Mouse (Mus musculus) adrenal gland, adult 2 months (tissue): ENCODE measurements around the gene Pik3ip1. TPM values are rescaled to one million over a fixed set of nuclear protein-coding genes. Genes with fewer than 3 reads are reported as not detected.
A peak's percentile ranks its signal among the peaks of the same experiment; 100 is the strongest.

Experiments used
- DNase-seq: peaks from one replicate; pipeline ENCODE4 v3.0.0; 2021
- long read RNA-seq: library from polyadenylated mRNA; stranded (forward); transcript quantifications from one replicate; pipeline ENCODE4 v2.0.0, GENCODE M21; 2021
- polyA plus RNA-seq: library from polyadenylated mRNA; depleted of rRNA; stranded (reverse); fragments of >200 nt; gene quantifications from 2 replicates; pipeline ENCODE4 v1.2.3, GENCODE M21; 2012; rRNA removed
- total RNA-seq, 2 experiments: library from RNA; stranded (reverse); gene quantifications; 2 replicates each; pipeline ENCODE4 v1.2.3; 2021

Gene Pik3ip1
- total RNA-seq (10 to 100 TPM in 1 of 2 experiments, 1 to 10 TPM in 1; 8.0 to 14.0 TPM), polyA plus RNA-seq (40.3 and 43.3 TPM in 2 replicates)
- long read RNA-seq, transcript Pik3ip1-201 (6 exons, 2,573 nt) = major isoform, 24 of 28 reads
- long read RNA-seq, partial matches to known transcripts = 1 of 28 reads
- long read RNA-seq, other reads (novel, unspliced or antisense) = 3 of 28 reads

GRCm38 (mm10) chr11:3329891-3330451 is at the start of gene Pik3ip1:
Pik3ip1 (plus strand) TSS chr11:3330401.
- DNase-seq = no peak

GRCm38 (mm10) chr11:3282887-3283286 is 47.3 kb upstream of the Pik3ip1 start:
- DNase-seq = no peak

DNA sequence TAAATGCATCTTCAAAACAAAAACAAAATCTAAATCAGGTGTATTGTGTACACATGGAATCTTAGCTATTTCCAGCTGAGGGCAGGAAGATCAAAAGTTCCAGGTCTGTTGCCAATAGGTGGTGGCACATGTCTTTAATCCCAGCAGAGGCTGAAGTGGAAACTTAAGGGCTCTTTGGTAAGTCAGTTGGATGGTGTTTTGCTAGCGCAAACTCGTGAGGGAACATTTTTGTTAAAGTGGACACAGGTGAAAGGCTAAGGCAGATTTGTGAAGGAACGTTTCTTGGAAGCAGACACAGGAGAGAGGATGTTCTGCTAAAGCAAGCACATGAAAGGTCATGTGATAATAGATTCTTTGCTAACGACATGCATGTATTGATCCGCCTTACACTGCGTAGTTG is 46.6 kb upstream of the Pik3ip1 start:
- DNase-seq = no peak

GRCm38 (mm10) chr11:3285940-3286339 is 44.3 kb upstream of the Pik3ip1 start:
- DNase-seq = no peak

- DNase-seq = no peak
Observed at GRCm38 (mm10) chr11:3287131-3287530, 43.1 kb upstream of the Pik3ip1 start.

DNA sequence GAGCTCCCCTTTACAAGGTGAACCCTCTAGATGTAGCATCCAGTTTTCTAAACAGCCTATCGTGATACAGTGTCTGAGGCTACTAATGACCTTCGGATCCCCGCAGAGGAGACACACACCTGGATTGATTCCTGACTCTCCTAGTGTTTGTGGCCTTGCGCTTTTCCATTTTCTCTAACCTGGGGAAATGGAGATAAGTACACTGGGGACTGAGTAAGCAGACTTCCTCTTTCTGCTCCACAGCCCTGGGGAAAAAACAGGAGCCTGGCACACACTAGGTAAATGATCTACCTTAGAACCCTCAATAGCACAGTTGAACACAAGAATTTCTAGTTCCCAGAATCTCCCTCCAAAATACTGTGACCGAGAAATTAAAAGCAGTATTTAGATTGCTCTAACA is 42.3 kb upstream of the Pik3ip1 start:
- DNase-seq = no peak

DNA sequence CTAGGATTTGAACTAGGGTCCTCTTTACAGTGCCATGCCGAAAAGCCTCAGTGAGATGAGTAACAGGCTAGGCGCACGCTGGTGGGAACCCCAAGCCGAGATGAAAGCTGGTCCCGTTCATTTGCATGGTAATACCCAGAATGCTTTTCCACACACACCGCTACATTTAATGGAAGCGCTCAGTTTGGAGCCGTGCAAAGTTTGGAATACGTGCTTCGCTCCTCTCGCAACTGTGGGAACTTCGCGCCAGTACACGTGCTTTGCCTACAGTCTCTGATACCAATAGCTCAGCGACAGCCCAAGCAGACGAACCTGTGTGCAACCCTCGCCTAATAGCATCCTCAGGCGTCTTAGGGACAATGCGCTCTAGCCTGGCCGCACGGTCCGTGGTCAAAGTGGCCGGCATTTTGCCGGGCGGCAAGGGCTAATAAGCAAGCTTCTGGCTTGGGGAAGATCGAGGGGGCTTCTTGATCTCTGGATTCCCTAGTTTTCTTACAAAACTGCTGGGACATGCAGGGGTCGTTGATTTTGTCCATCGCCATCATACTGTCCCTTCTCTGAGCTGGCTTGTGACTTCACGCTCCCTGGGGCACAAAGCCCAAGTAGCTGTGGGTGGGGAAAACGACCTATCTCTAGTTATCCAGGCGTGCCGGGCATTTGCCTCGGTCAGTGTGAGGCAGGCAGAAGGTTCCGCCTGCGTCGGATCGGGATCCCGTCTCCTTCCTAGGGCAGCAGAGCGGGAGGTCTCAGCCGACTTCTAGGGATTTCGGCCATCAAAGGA is 41.5 kb upstream of the Pik3ip1 start, which contains the start of gene Patz1:
Patz1 (plus strand) TSS at position 354 of the 781 bp plus-strand sequence.
- DNase-seq = peak; percentile 77

DNA sequence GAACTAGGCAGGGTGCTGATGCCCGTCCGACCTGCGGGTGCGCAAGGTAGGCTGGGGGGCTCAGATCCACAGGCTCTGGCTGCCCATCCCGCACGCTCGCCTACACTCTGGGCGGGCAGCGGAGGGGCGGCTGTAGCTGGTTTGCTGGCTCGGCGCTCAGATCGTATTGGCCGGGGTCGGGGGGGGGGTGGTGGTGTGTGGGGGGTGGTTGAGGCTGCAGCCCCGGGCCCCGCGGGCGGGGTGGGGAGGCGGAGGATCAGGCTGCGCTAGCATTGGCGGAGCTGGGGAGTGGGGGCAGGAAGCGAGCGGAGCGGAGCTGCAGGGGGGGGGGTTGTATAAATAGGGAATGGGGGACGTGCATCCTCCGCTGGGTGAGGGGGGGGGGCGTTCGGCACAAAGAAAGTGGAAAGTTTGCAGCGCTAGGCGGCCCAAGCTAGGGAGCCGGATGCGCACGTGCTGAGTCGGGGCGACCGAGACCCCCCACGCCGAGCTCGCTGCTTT is 40.8 kb upstream of the Pik3ip1 start:
- DNase-seq = peak; percentile 85

GRCm38 (mm10) chr11:3289803-3290639 is 40.2 kb upstream of the Pik3ip1 start:
- peak; percentile 89 for DNase-seq

- DNase-seq = peak; percentile 62
Observed at GRCm38 (mm10) chr11:3290640-3291310, 39.4 kb upstream of the Pik3ip1 start.

- peak; percentile 23 for DNase-seq
Observed at GRCm38 (mm10) chr11:3291311-3292061, 38.7 kb upstream of the Pik3ip1 start.

DNA sequence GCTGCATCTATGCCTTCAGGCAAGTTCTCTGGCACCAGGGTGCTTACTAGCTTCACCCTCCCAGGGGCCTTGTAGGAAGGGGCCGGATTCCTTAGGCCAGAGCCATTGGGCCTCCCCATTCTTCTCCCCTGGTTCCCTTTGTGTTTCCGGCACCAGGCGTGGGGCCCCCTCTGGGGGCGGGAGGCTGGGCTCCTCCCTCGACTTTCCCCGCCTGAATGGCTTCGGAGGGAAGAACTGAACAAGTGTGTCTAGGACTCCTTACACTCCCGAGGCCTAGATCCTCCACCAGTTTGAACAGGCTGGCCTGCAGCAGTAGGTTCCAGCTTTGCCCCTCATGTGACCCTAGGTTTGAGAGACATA is 38.2 kb upstream of the Pik3ip1 start:
- DNase-seq = peak; percentile 45

DNA sequence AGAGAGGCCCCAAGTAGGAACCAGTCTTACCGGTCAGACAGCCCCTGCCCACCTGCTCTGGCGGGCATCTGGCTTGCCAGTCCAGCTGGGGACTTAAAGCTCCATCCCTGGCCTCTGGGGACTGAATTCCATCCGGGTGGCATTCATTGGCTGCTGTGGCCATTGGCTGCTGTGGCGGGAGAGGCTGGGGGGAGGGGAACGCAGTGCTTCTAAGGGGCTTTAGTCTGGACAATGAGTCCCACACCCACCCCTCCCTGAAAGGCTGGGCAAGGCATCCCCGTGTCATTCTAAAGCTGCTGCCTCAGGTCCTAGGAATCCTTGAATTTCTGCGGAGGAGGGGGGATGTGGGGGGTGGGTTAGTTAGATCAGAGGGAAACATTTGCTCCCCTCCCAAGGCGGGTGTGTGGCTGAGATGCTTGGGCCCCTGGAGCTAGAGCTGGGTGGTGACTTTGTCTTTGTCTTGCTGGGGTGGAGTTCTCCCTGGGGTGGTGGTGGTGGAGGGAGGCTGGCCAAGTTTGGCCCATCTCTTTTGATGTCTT is 37.4 kb upstream of the Pik3ip1 start:
- DNase-seq = no peak

DNA sequence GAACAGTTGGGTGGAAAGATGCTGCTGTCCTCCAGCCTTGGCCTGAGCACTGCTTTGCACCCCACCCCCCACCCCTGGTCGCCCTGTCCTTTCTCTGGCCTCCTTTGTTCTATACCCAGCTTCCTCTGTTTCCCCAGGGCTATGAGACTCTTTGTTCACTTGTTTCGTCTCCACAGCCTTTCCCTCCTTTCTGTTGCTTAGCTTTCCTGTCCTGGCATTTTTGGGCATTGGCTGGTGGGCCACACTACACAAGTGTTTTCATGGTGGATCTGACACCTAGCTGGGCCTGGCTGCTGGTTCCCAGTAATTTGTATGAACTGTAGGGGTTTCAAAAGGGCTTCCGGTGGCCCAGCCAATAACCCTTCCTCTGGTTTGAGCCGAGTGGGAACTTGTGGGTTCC is 36.8 kb upstream of the Pik3ip1 start:
- no peak for DNase-seq

- DNase-seq = no peak
Observed at GRCm38 (mm10) chr11:3294641-3295040, 35.6 kb upstream of the Pik3ip1 start.

DNA sequence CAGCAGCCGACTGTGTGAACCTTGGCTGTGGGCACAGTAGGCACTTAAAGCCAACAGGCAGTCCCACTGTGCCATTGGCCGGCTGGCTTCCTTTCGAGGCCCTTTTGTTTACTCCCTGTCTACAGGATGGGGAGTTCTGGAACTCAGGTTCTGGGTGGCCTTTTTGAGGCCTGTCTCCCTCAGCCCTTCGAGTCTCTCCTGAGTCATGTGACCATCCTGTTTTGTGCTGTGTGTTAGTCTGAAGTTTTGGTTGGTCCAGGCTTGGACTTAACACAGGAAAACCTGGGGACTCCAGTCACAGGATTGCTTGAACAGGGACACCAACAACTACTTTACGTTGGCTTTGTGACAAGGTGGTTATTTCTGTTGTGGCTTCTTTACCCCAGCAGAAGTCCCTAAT is 34.1 kb upstream of the Pik3ip1 start:
- DNase-seq = no peak

GRCm38 (mm10) chr11:3297871-3298812 is 32.1 kb upstream of the Pik3ip1 start:
- no peak for DNase-seq

DNA sequence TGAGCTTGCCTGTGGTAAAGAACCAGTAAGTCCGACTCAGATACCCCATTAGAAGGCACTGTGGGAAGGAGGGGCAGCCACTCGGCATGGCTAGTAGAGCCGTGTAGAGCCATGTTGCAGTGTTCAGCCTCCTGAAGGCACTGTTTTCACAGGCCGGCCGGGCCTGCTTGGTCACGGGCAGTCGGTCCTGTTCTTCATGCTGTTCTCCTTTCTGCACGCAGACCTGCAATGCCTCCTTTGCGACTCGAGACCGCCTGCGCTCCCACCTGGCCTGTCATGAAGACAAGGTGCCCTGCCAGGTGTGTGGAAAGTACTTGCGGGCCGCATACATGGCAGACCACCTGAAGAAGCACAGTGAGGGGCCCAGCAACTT is 31.4 kb upstream of the Pik3ip1 start:
- no peak for DNase-seq

- no peak for DNase-seq
Observed at GRCm38 (mm10) chr11:3301075-3301474, 29.1 kb upstream of the Pik3ip1 start.

DNA sequence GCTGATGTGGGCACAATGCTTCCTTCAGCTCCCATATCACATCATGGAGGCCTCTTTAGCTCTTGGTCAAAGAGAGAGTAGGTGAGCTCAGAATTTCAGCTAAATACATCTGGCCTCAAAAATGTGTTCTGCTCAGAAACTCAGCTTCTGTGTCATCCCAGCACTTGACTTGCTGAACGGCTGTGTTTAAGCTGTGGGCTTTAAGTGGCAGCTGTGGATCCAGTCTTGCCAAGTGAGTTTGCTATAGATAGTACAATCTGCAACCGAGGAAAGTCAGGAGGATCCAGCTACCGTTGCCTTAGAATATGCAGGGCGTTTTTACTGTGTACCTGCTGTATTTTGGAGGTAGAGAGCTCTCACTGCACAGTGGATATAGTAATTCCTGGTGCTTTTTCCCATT is 27.8 kb upstream of the Pik3ip1 start:
- DNase-seq = no peak
